Mouse (Mus musculus) brain, embryonic 14.5 days (tissue): ENCODE measurements around the gene 4930404H24Rik.

ENCODE experiments used
- CTCF ChIP-seq: fragments of 200-500 bp; IDR thresholded peaks from 2 replicates; pipeline ENCODE4 v1.5.1; 2012; ENCODE audit warnings: inconsistent platforms, mild to moderate bottlenecking, moderate library complexity, borderline replicate concordance; ENCODE audit not compliant: insufficient read depth, insufficient read length; ENCODE audit errors: extremely low read depth
- POLR2A ChIP-seq: fragments of 200-500 bp; IDR thresholded peaks from 2 replicates; pipeline ENCODE4 v1.6.1; 2012; ENCODE audit warnings: mild to moderate bottlenecking, inconsistent platforms, borderline replicate concordance; ENCODE audit not compliant: poor library complexity, insufficient read depth, insufficient read length, severe bottlenecking; ENCODE audit errors: extremely low read depth

DNA sequence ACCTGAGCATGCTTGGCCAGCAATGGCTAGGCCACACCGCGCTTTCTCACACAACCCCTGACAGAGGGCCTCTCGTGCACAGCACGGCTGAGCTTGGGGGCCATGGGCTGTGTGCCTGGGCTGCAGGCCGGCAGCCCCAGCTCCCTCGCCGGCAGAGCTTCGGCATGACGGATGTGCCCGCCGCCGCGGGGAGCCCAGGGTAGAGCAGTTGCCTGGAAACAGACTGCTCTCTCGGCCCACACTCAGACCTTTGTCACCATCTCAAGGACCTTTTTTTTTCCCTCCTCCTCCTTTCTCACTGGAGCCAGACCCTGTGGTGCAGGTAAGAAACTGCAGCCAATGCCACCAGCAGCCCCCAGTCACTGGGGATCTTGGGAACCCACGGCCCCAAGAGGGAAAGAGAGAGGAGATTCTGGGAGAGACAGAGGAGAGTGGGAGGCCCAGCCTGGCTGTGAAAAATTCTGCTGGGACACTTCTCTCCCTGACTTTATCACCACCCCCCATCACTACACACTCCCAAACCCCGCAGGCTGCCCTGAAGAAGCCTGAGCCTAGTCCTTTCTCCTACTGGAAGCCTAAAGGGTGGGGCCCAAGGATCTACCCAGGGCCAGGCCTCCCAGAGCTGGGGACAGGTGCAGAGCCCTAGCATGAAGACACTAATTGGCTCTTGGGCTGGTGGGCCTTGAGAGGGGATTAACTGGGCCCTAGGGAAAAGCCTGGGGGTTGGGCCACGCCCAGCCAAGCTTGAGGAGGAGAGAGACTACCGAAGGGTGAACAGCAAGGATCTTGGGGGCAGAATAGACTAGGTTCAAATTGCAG lies 16.8 kb downstream of the 4930404H24Rik start:
- TF ChIP-seq POLR2A (no peak), CTCF (no peak)
